In the genomic region with DNA sequence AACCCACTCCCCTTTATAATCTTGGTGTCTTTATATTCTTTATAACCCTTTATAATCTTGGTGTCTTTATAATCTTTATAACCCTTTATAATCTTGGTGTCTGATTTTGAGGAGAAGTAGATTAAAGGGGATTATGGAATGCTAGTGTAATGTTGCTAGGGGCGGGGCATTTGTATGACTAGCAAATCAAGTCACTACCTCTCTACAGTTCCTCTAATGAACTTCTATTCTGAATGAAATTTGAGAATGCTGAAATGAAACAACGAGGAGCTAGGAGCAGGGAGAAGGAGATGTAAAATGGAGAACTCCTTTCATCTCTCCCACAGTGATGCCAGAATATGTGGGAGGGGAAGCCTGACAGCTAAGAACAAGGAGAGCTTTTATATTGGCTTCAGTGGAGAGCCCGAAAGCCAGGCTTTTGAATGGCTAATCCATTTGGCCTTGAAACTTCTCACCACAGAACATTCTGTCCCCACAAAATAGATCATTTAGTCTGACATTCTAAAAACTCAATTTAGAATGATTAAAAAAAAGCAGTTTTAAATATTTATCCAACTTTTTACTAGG, we compare ENCODE assay signal across 16 mouse cellular contexts. TPM values are rescaled to one million over a fixed set of nuclear protein-coding genes. Genes with fewer than 3 reads are reported as not detected.
DNase-seq lines count a peak whose midpoint lies in the region; ATAC-seq lines count a peak whose summit lies in the region.
"Had no signal": no experiment of that assay in that cellular context is flagged by ENCODE, and none has a peak within 500 bp of the region (broad histone marks: within the 10 kb centered on the region; RNA-seq: fewer than 3 reads in every experiment).

No protein-coding gene starts in this region.

- H3K4me1 ChIP-seq in embryonic facial prominence, embryonic 14.5 days (ENCODE audit: control insufficient read depth, insufficient read depth, low read length), result no peaks in the 10 kb centered on the region
- H3K4me1 ChIP-seq: heart, embryonic 10.5 days; kidney, embryonic 15.5 days; liver, embryonic 13.5 days; neural tube, embryonic 12.5 days had no signal

- ATAC-seq in frontal cortex, adult (ENCODE audit: low TSS enrichment), result peak; percentile 91
- peak; percentile 38; the same call in 1 of the 2 replicates for ATAC-seq in embryonic facial prominence, embryonic 14.5 days (ENCODE audit: low read depth)
- ATAC-seq: Patski had no signal

- H3K27ac ChIP-seq in embryonic facial prominence, embryonic 14.5 days (replicated peaks; ENCODE audit: low read depth, low read length), result no peak overlapping the region
- H3K27ac ChIP-seq: heart, embryonic 10.5 days; hindbrain, embryonic 14.5 days; kidney, embryonic 15.5 days; liver, embryonic 13.5 days; neural tube, embryonic 12.5 days had no signal

- no peaks in the 10 kb centered on the region for H3K36me3 ChIP-seq in embryonic facial prominence, embryonic 14.5 days (ENCODE audit: control insufficient read depth, insufficient read depth, low read length)
- H3K36me3 ChIP-seq: heart, embryonic 10.5 days; kidney, embryonic 15.5 days; liver, embryonic 13.5 days had no signal

- no peaks in the 10 kb centered on the region for H3K9me3 ChIP-seq in embryonic facial prominence, embryonic 14.5 days (ENCODE audit: control insufficient read depth, low read length)
- H3K9me3 ChIP-seq: heart, embryonic 10.5 days; kidney, embryonic 15.5 days; liver, embryonic 13.5 days; neural tube, embryonic 12.5 days had no signal

- H3K4me3 ChIP-seq in embryonic facial prominence, embryonic 14.5 days (ENCODE audit: low read depth, low read length), result no peak overlapping the region
- H3K4me3 ChIP-seq: heart, embryonic 10.5 days; kidney, embryonic 15.5 days; liver, embryonic 13.5 days; neural tube, embryonic 12.5 days had no signal

- H3K4me2 ChIP-seq in embryonic facial prominence, embryonic 14.5 days (ENCODE audit: low read depth, low read length), result no peak overlapping the region
- H3K4me2 ChIP-seq: hindbrain, embryonic 14.5 days; kidney, embryonic 15.5 days; liver, embryonic 13.5 days; neural tube, embryonic 12.5 days had no signal

- no peaks in the 10 kb centered on the region for H3K27me3 ChIP-seq in embryonic facial prominence, embryonic 14.5 days (replicated peaks; ENCODE audit: control insufficient read depth, insufficient read depth, low read length)
- H3K27me3 ChIP-seq: kidney, embryonic 15.5 days; liver, embryonic 13.5 days; neural tube, embryonic 12.5 days had no signal

- no peak for DNase-seq in frontal cortex, postnatal 10 days (ENCODE audit: low spot score in 2 of 2)
- peak; percentile 8 for DNase-seq in lung, postnatal 10 days
- DNase-seq in lung, postnatal 14 days, result no peak
- peak; percentile 25 for DNase-seq in embryonic facial prominence, embryonic 14.5 days (ENCODE audit: low spot score)
- DNase-seq in skeletal muscle tissue, adult 2 months (ENCODE audit: low read depth, low spot score), result peak; percentile 64
- no peak for DNase-seq in cerebellum, adult 11 months
- no peak for DNase-seq in urinary bladder, postnatal 4 days (ENCODE audit: low spot score in 2 of 2)
- DNase-seq: adrenal gland, postnatal 14 days; liver, embryonic 13.5 days had no signal

- no peak overlapping the region for H3K9ac ChIP-seq in embryonic facial prominence, embryonic 14.5 days (ENCODE audit: low read depth, low read length)
- H3K9ac ChIP-seq: hindbrain, embryonic 14.5 days; kidney, embryonic 15.5 days; liver, embryonic 13.5 days; neural tube, embryonic 12.5 days had no signal

- 44% methylated on average over 3 of the region's 3 CpGs for WGBS in embryonic facial prominence, embryonic 14.5 days

RNA-seq across cellular contexts. Expression of a gene that starts 2.2 kb away (rescaled TPM):
- polyA plus RNA-seq in embryonic facial prominence, embryonic 14.5 days (2014; fragmentation: Nextera tagmentation; extraction: Ambion mirVana), result 1.9 and 2.2 TPM in 2 replicates

RNA-seq across cellular contexts. Expression of a gene that starts 14.9 kb away (rescaled TPM):
- 0.51 and 1.1 TPM in 2 replicates for polyA plus RNA-seq in embryonic facial prominence, embryonic 14.5 days (2014; fragmentation: Nextera tagmentation; extraction: Ambion mirVana)
- polyA plus RNA-seq: heart, embryonic 10.5 days; kidney, embryonic 15.5 days; liver, embryonic 13.5 days; testis, adult 2 months had no signal

Comparison
In these comparisons a context has a peak if more than half of its experiments do, and no peak if none do; other contexts are left out.
1. DNase-seq: peak in lung, postnatal 10 days (single experiment), embryonic facial prominence, embryonic 14.5 days (single experiment) and skeletal muscle tissue, adult 2 months (single experiment); none in frontal cortex, postnatal 10 days (0 of 2), lung, postnatal 14 days (single experiment), cerebellum, adult 11 months (single experiment) and urinary bladder, postnatal 4 days (0 of 2).